Mouse (Mus musculus): Measurements from ENCODE around the gene L3mbtl2. TPM values are rescaled to one million over a fixed set of nuclear protein-coding genes. Genes with fewer than 3 reads are reported as not detected.

L3mbtl2 gene
- polyA plus RNA-seq (2021; fragmentation: Nextera tagmentation): 20.2 and 20.3 TPM in 2 replicates
- long read RNA-seq, experiment 1, transcript L3mbtl2-201 (17 exons, 3,487 nt): major isoform, 23 of 58 reads
- long read RNA-seq, experiment 1, partial matches to known transcripts: 22 of 58 reads
- long read RNA-seq, experiment 1, other reads (novel, unspliced or antisense): 11 of 58 reads
- long read RNA-seq, experiment 2, transcript L3mbtl2-201 (17 exons, 3,487 nt): major isoform, 221 of 274 reads
- long read RNA-seq, experiment 2, partial matches to known transcripts: 30 of 274 reads
- long read RNA-seq, experiment 2, other reads (novel, unspliced or antisense): 20 of 274 reads

GRCm38 (mm10) chr15:81663697-81664561 lies at the start of gene L3mbtl2:
L3mbtl2 (plus strand) TSS chr15:81663889.

GRCm38 (mm10) chr15:81697175-81697574 lies 33.5 kb downstream of the L3mbtl2 start, which contains the start of gene Chadl:
Chadl (minus strand) TSS chr15:81697287.

Other genes starting within 250 kb of the L3mbtl2 start
- gene Rbx1, start 197.6 kb upstream of the L3mbtl2 start, polyA plus RNA-seq (2021; fragmentation: Nextera tagmentation): 397 and 435 TPM in 2 replicates
- gene Ep300, start 78.5 kb upstream of the L3mbtl2 start, polyA plus RNA-seq (2021; fragmentation: Nextera tagmentation): 6.3 and 8.9 TPM in 2 replicates
- 14.2 and 17.1 TPM in 2 replicates for gene Chadl, start 33.4 kb downstream of the L3mbtl2 start, polyA plus RNA-seq (2021; fragmentation: Nextera tagmentation)
- 66.1 and 72.8 TPM in 2 replicates for gene Zc3h7b, start 81.2 kb downstream of the L3mbtl2 start, polyA plus RNA-seq (2021; fragmentation: Nextera tagmentation)
- gene Rangap1, start 81.6 kb downstream of the L3mbtl2 start, polyA plus RNA-seq (2021; fragmentation: Nextera tagmentation): 101 and 108 TPM in 2 replicates
- 34.4 and 35.0 TPM in 2 replicates for gene Tef, start 138.5 kb downstream of the L3mbtl2 start, polyA plus RNA-seq (2021; fragmentation: Nextera tagmentation)
- gene Tob2, start 194.9 kb downstream of the L3mbtl2 start, polyA plus RNA-seq (2021; fragmentation: Nextera tagmentation): 6.9 and 7.7 TPM in 2 replicates
- 58.8 and 68.0 TPM in 2 replicates for gene Phf5a, start 208.0 kb downstream of the L3mbtl2 start, polyA plus RNA-seq (2021; fragmentation: Nextera tagmentation)
- 353 and 383 TPM in 2 replicates for gene Aco2, start 208.4 kb downstream of the L3mbtl2 start, polyA plus RNA-seq (2021; fragmentation: Nextera tagmentation)